Mouse (Mus musculus): ENCODE measurements at regions not wholly inside any gene's neighbourhood (a gene's known extent, or its start where the extent isn't known, plus 50 kb on each side); places are given as distances from the start of the nearest gene placed in this dataset.

- no peaks in the 10 kb centered on the region for H3K27me3 ChIP-seq (replicated peaks; ENCODE audit: control insufficient read depth, insufficient read depth, low read length)
- peaks cover 55% of the 10 kb centered on the region for H3K4me1 ChIP-seq (ENCODE audit: control insufficient read depth, insufficient read depth, low read length)
- H3K9ac ChIP-seq (ENCODE audit: low read depth, low read length), result no peak overlapping the region
- no peak overlapping the region for H3K4me2 ChIP-seq (ENCODE audit: low read depth, low read length)
- no peaks in the 10 kb centered on the region for H3K9me3 ChIP-seq (ENCODE audit: control insufficient read depth, low read length)
- no peak for DNase-seq (ENCODE audit: low spot score)
- no peak overlapping the region for H3K4me3 ChIP-seq (ENCODE audit: low read depth, low read length)
- no peaks in the 10 kb centered on the region for H3K36me3 ChIP-seq (ENCODE audit: control insufficient read depth, insufficient read depth, low read length)
- peak overlapping the region; percentile 11; the same call in 1 of the 2 replicates for H3K27ac ChIP-seq (replicated peaks; ENCODE audit: low read depth, low read length)
- WGBS, result 78% methylated on average over 12 of the region's 12 CpGs
- no peak for ATAC-seq (ENCODE audit: low read depth)
Observed at GRCm38 (mm10) chr2:166429494-166429893, 274.0 kb upstream of the Sulf2 start.

GRCm38 (mm10) chr2:166427390-166427789 lies 271.9 kb upstream of the Sulf2 start:
- ATAC-seq (ENCODE audit: low read depth) (peak; percentile 27; the same call in 1 of the 2 replicates), DNase-seq (ENCODE audit: low spot score) (no peak)
- H3K4me1 ChIP-seq (ENCODE audit: control insufficient read depth, insufficient read depth, low read length), result peaks cover 51% of the 10 kb centered on the region
- no peaks in the 10 kb centered on the region for H3K36me3 ChIP-seq (ENCODE audit: control insufficient read depth, insufficient read depth, low read length)
- H3K9me3 ChIP-seq (ENCODE audit: control insufficient read depth, low read length), result no peaks in the 10 kb centered on the region
- H3K27me3 ChIP-seq (replicated peaks; ENCODE audit: control insufficient read depth, insufficient read depth, low read length), result no peaks in the 10 kb centered on the region
- WGBS, result 26% methylated on average over 6 of the region's 6 CpGs
- H3K4me3 ChIP-seq (ENCODE audit: low read depth, low read length), result no peak overlapping the region
- peak overlapping the region; percentile 90 for H3K27ac ChIP-seq (replicated peaks; ENCODE audit: low read depth, low read length)
- H3K9ac ChIP-seq (ENCODE audit: low read depth, low read length), result no peak overlapping the region
- H3K4me2 ChIP-seq (ENCODE audit: low read depth, low read length), result peak overlapping the region; percentile 25; the same call in 1 of the 2 replicates

- H3K27me3 ChIP-seq (replicated peaks; ENCODE audit: control insufficient read depth, insufficient read depth, low read length), result no peaks in the 10 kb centered on the region
- H3K4me3 ChIP-seq (ENCODE audit: low read depth, low read length), result no peak overlapping the region
- WGBS, result 7% methylated on average over 10 of the region's 10 CpGs
- peak; percentile 80 for ATAC-seq (ENCODE audit: low read depth)
- H3K9ac ChIP-seq (ENCODE audit: low read depth, low read length), result no peak overlapping the region
- peaks cover 48% of the 10 kb centered on the region for H3K4me1 ChIP-seq (ENCODE audit: control insufficient read depth, insufficient read depth, low read length)
- peak overlapping the region; percentile 90 for H3K27ac ChIP-seq (replicated peaks; ENCODE audit: low read depth, low read length)
- H3K9me3 ChIP-seq (ENCODE audit: control insufficient read depth, low read length), result no peaks in the 10 kb centered on the region
- H3K36me3 ChIP-seq (ENCODE audit: control insufficient read depth, insufficient read depth, low read length), result no peaks in the 10 kb centered on the region
- H3K4me2 ChIP-seq (ENCODE audit: low read depth, low read length), result peak overlapping the region; percentile 25; the same call in 1 of the 2 replicates
- DNase-seq (ENCODE audit: low spot score), result peak; percentile 97
Observed at GRCm38 (mm10) chr2:166426960-166427359, 271.5 kb upstream of the Sulf2 start.

- no peak for DNase-seq (ENCODE audit: low spot score)
- H3K4me1 ChIP-seq (ENCODE audit: control insufficient read depth, insufficient read depth, low read length), result peaks cover 48% of the 10 kb centered on the region
- ATAC-seq (ENCODE audit: low read depth), result no peak
Observed at GRCm38 (mm10) chr2:166426457-166426856, 271.0 kb upstream of the Sulf2 start.

GRCm38 (mm10) chr2:166425141-166425540 lies 269.7 kb upstream of the Sulf2 start:
- WGBS, result 76% methylated on average over 3 of the region's 3 CpGs
- H3K9ac ChIP-seq (ENCODE audit: low read depth, low read length), result no peak overlapping the region
- no peak overlapping the region for H3K4me3 ChIP-seq (ENCODE audit: low read depth, low read length)
- H3K4me1 ChIP-seq (ENCODE audit: control insufficient read depth, insufficient read depth, low read length), result peaks cover 47% of the 10 kb centered on the region
- H3K36me3 ChIP-seq (ENCODE audit: control insufficient read depth, insufficient read depth, low read length), result no peaks in the 10 kb centered on the region
- H3K4me2 ChIP-seq (ENCODE audit: low read depth, low read length), result no peak overlapping the region
- no peak for DNase-seq (ENCODE audit: low spot score)
- no peaks in the 10 kb centered on the region for H3K9me3 ChIP-seq (ENCODE audit: control insufficient read depth, low read length)
- no peak overlapping the region for H3K27ac ChIP-seq (replicated peaks; ENCODE audit: low read depth, low read length)
- H3K27me3 ChIP-seq (replicated peaks; ENCODE audit: control insufficient read depth, insufficient read depth, low read length), result no peaks in the 10 kb centered on the region
- no peak for ATAC-seq (ENCODE audit: low read depth)

More at GRCm38 (mm10) chr2:166426457-166426856, 271.0 kb upstream of the Sulf2 start:
- Histone ChIP-seq H3K9ac (ENCODE audit: low read depth, low read length) (no peak overlapping the region), H3K36me3 (ENCODE audit: control insufficient read depth, insufficient read depth, low read length) (no peaks in the 10 kb centered on the region), H3K4me2 (ENCODE audit: low read depth, low read length) (0 out of 2 replicates have a peak overlapping the region, but pooled peaks have one; percentile 25), H3K27me3 (replicated peaks; ENCODE audit: control insufficient read depth, insufficient read depth, low read length) (no peaks in the 10 kb centered on the region), H3K27ac (replicated peaks; ENCODE audit: low read depth, low read length) (peak overlapping the region; percentile 90), H3K4me3 (ENCODE audit: low read depth, low read length) (no peak overlapping the region), H3K9me3 (ENCODE audit: control insufficient read depth, low read length) (no peaks in the 10 kb centered on the region)
- WGBS, result 20% methylated on average over 6 of the region's 6 CpGs

- 48% methylated on average over 6 of the region's 6 CpGs for WGBS
- ATAC-seq (ENCODE audit: low read depth) (no peak), DNase-seq (ENCODE audit: low spot score) (no peak)
- Histone ChIP-seq H3K9me3 (ENCODE audit: control insufficient read depth, low read length) (no peaks in the 10 kb centered on the region), H3K4me2 (ENCODE audit: low read depth, low read length) (no peak overlapping the region), H3K4me1 (ENCODE audit: control insufficient read depth, insufficient read depth, low read length) (peaks cover 44% of the 10 kb centered on the region), H3K27me3 (replicated peaks; ENCODE audit: control insufficient read depth, insufficient read depth, low read length) (no peaks in the 10 kb centered on the region), H3K9ac (ENCODE audit: low read depth, low read length) (no peak overlapping the region), H3K4me3 (ENCODE audit: low read depth, low read length) (no peak overlapping the region), H3K36me3 (ENCODE audit: control insufficient read depth, insufficient read depth, low read length) (no peaks in the 10 kb centered on the region), H3K27ac (replicated peaks; ENCODE audit: low read depth, low read length) (no peak overlapping the region)
Observed at GRCm38 (mm10) chr2:166423132-166423660, 267.7 kb upstream of the Sulf2 start.

GRCm38 (mm10) chr2:166420275-166420674 lies 264.8 kb upstream of the Sulf2 start:
- ATAC-seq (ENCODE audit: low read depth), result no peak
- Histone ChIP-seq H3K4me2 (ENCODE audit: low read depth, low read length) (no peak overlapping the region), H3K9ac (ENCODE audit: low read depth, low read length) (no peak overlapping the region), H3K27me3 (replicated peaks; ENCODE audit: control insufficient read depth, insufficient read depth, low read length) (no peaks in the 10 kb centered on the region), H3K9me3 (ENCODE audit: control insufficient read depth, low read length) (no peaks in the 10 kb centered on the region), H3K4me3 (ENCODE audit: low read depth, low read length) (no peak overlapping the region), H3K36me3 (ENCODE audit: control insufficient read depth, insufficient read depth, low read length) (no peaks in the 10 kb centered on the region), H3K4me1 (ENCODE audit: control insufficient read depth, insufficient read depth, low read length) (peaks cover 30% of the 10 kb centered on the region), H3K27ac (replicated peaks; ENCODE audit: low read depth, low read length) (no peak overlapping the region)
- DNase-seq (ENCODE audit: low spot score), result no peak
- WGBS, result 71% methylated on average over 6 of the region's 8 CpGs

GRCm38 (mm10) chr2:166419271-166419670 lies 263.8 kb upstream of the Sulf2 start:
- H3K9me3 ChIP-seq (ENCODE audit: control insufficient read depth, low read length), result no peaks in the 10 kb centered on the region
- H3K4me2 ChIP-seq (ENCODE audit: low read depth, low read length), result no peak overlapping the region
- no peak overlapping the region for H3K4me3 ChIP-seq (ENCODE audit: low read depth, low read length)
- no peak overlapping the region for H3K27ac ChIP-seq (replicated peaks; ENCODE audit: low read depth, low read length)
- H3K36me3 ChIP-seq (ENCODE audit: control insufficient read depth, insufficient read depth, low read length), result no peaks in the 10 kb centered on the region
- 38% methylated on average over 9 of the region's 9 CpGs for WGBS
- H3K27me3 ChIP-seq (replicated peaks; ENCODE audit: control insufficient read depth, insufficient read depth, low read length), result no peaks in the 10 kb centered on the region
- no peak overlapping the region for H3K9ac ChIP-seq (ENCODE audit: low read depth, low read length)
- peaks cover 33% of the 10 kb centered on the region for H3K4me1 ChIP-seq (ENCODE audit: control insufficient read depth, insufficient read depth, low read length)
- ATAC-seq (ENCODE audit: low read depth) (no peak), DNase-seq (ENCODE audit: low spot score) (no peak)

GRCm38 (mm10) chr2:166418279-166418678 lies 262.8 kb upstream of the Sulf2 start:
- no peak overlapping the region for H3K9ac ChIP-seq (ENCODE audit: low read depth, low read length)
- WGBS, result 77% methylated on average over 8 of the region's 8 CpGs
- no peak overlapping the region for H3K27ac ChIP-seq (replicated peaks; ENCODE audit: low read depth, low read length)
- no peaks in the 10 kb centered on the region for H3K27me3 ChIP-seq (replicated peaks; ENCODE audit: control insufficient read depth, insufficient read depth, low read length)
- DNase-seq (ENCODE audit: low spot score) (no peak), ATAC-seq (ENCODE audit: low read depth) (no peak)
- no peak overlapping the region for H3K4me2 ChIP-seq (ENCODE audit: low read depth, low read length)
- peaks cover 26% of the 10 kb centered on the region for H3K4me1 ChIP-seq (ENCODE audit: control insufficient read depth, insufficient read depth, low read length)
- H3K4me3 ChIP-seq (ENCODE audit: low read depth, low read length), result no peak overlapping the region
- no peaks in the 10 kb centered on the region for H3K36me3 ChIP-seq (ENCODE audit: control insufficient read depth, insufficient read depth, low read length)
- no peaks in the 10 kb centered on the region for H3K9me3 ChIP-seq (ENCODE audit: control insufficient read depth, low read length)
